Mouse (Mus musculus) liver, embryonic 11.5 days (tissue): ENCODE measurements around the gene 1500009C09Rik. TPM values are rescaled to one million over a fixed set of nuclear protein-coding genes. Genes with fewer than 3 reads are reported as not detected.

Experiments
- ATAC-seq: fragments of 200-750 bp; cut with Nextera tagmentation; replicated peaks from 2 replicates; pipeline ENCODE4 v1.8.0; 2017; ENCODE audit warnings: moderate number of reproducible peaks, mild to moderate bottlenecking, moderate TSS enrichment, moderate library complexity; ENCODE audit not compliant: low FRiP score
- DNase-seq: peaks from one replicate; pipeline ENCODE4 v3.0.0-alpha.2; 2017; ENCODE audit warnings: low spot score
- H3K27ac ChIP-seq: fragments of 300-500 bp; sonication (generic); 2 replicates; pipeline ENCODE4 v1.5.1; 2014; ENCODE audit warnings: mild to moderate bottlenecking, low read depth, low read length, control low read depth
- H3K27me3 ChIP-seq: fragments of 300-500 bp; sonication (generic); replicated peaks from 2 replicates; pipeline ENCODE4 v1.6.1; 2014; ENCODE audit warnings: low read length, mixed read lengths; ENCODE audit not compliant: control insufficient read depth, insufficient read depth
- H3K36me3 ChIP-seq: fragments of 300-500 bp; sonication (generic); 2 replicates; pipeline ENCODE4 v1.6.1; 2014; ENCODE audit warnings: mild to moderate bottlenecking, low read length, moderate library complexity, mixed read lengths; ENCODE audit not compliant: control insufficient read depth, insufficient read depth
- H3K4me1 ChIP-seq: fragments of 300-500 bp; sonication (generic); replicated peaks from 2 replicates; pipeline ENCODE4 v1.6.1; 2014; ENCODE audit warnings: low read length, mixed read lengths; ENCODE audit not compliant: control insufficient read depth, insufficient read depth
- H3K4me2 ChIP-seq: fragments of 300-500 bp; sonication (generic); 2 replicates; pipeline ENCODE4 v1.6.1; 2014; ENCODE audit warnings: mild to moderate bottlenecking, control low read depth, moderate library complexity
- H3K4me3 ChIP-seq: fragments of 300-500 bp; sonication (generic); 2 replicates; pipeline ENCODE4 v1.5.1; 2014; ENCODE audit warnings: low read depth, low read length, control low read depth
- H3K9ac ChIP-seq: fragments of 300-500 bp; sonication (generic); 2 replicates; pipeline ENCODE4 v1.6.1; 2014; ENCODE audit warnings: low read depth, low read length, control low read depth
- H3K9me3 ChIP-seq: fragments of 300-500 bp; sonication (generic); 2 replicates; pipeline ENCODE4 v1.6.1; 2016; ENCODE audit warnings: low read length, inconsistent platforms, mixed read lengths; ENCODE audit not compliant: control insufficient read depth
- WGBS: fragments of 180-500 bp; shearing (Covaris S2); extraction: QIAGEN DNeasy Blood & Tissue Kit; methylation state at CpG from one replicate; pipeline ENCODE4 v1.1.7; 2014; 5-methylcytosine and 5-hydroxymethylcytosine counted together
- polyA plus RNA-seq: library from polyadenylated mRNA; unstranded; fragments of >200 nt; fragmentation: Nextera tagmentation; extraction: Ambion mirVana; gene quantifications from 2 replicates; pipeline ENCODE4 v1.2.1, GENCODE M21; 2014

1500009C09Rik gene
- polyA plus RNA-seq, 1 experiment from 2014 or later: not detected

- no peaks in the 10 kb centered on the region for H3K36me3 ChIP-seq
- no peak for DNase-seq
- H3K9ac ChIP-seq: no peak overlapping the region
- H3K4me1 ChIP-seq: 0 out of 2 replicates have a peak, but pooled peaks cover 3% of the 10 kb centered on the region
- no peak for ATAC-seq
- H3K4me2 ChIP-seq: no peak overlapping the region
- no peak overlapping the region for H3K4me3 ChIP-seq
- no peak overlapping the region for H3K27ac ChIP-seq
- 85% methylated on average over 3 of the region's 3 CpGs for WGBS
- H3K27me3 ChIP-seq: no peaks in the 10 kb centered on the region
- H3K9me3 ChIP-seq: no peaks in the 10 kb centered on the region
These were observed 56.2 kb downstream of the 1500009C09Rik start for GRCm38 (mm10) chr15:82308416-82308815.

Other genes starting within 250 kb of the 1500009C09Rik start
- gene Desi1, start 218.5 kb upstream of the 1500009C09Rik start, polyA plus RNA-seq: 27.4 and 30.3 TPM in 2 replicates
- 393 and 418 TPM in 2 replicates for gene Snu13, start 204.8 kb upstream of the 1500009C09Rik start, polyA plus RNA-seq
- gene 4930407I10Rik, start 193.2 kb upstream of the 1500009C09Rik start, polyA plus RNA-seq: not detected in 2 replicates
- gene Mei1, start 182.4 kb upstream of the 1500009C09Rik start, polyA plus RNA-seq: not detected in 2 replicates
- gene Ccdc134, start 124.5 kb upstream of the 1500009C09Rik start, polyA plus RNA-seq: 17.1 and 17.5 TPM in 2 replicates
- 99.7 and 101 TPM in 2 replicates for gene Srebf2, start 105.2 kb upstream of the 1500009C09Rik start, polyA plus RNA-seq
- 0.12 and 0.73 TPM in 2 replicates for gene Shisa8, start 39.6 kb upstream of the 1500009C09Rik start, polyA plus RNA-seq
- 0.16 and 0.56 TPM in 2 replicates for gene Tnfrsf13c, start 28.0 kb upstream of the 1500009C09Rik start, polyA plus RNA-seq
- gene Cenpm, start 7.6 kb upstream of the 1500009C09Rik start, polyA plus RNA-seq: 56.5 and 58.8 TPM in 2 replicates
- 7.1 and 7.4 TPM in 2 replicates for gene Sept3, start 22.5 kb downstream of the 1500009C09Rik start, polyA plus RNA-seq
- 0.25 and 0.58 TPM in 2 replicates for gene Wbp2nl, start 46.6 kb downstream of the 1500009C09Rik start, polyA plus RNA-seq
- gene Naga, start 86.5 kb downstream of the 1500009C09Rik start, polyA plus RNA-seq: 33.7 and 37.2 TPM in 2 replicates
- 34.0 and 35.4 TPM in 2 replicates for gene Pheta2, start 86.5 kb downstream of the 1500009C09Rik start, polyA plus RNA-seq
- 218 and 233 TPM in 2 replicates for gene Smdt1, start 86.6 kb downstream of the 1500009C09Rik start, polyA plus RNA-seq
- 432 and 467 TPM in 2 replicates for gene Ndufa6, start 101.9 kb downstream of the 1500009C09Rik start, polyA plus RNA-seq
- 6.8 and 7.0 TPM in 2 replicates for gene Cyp2d22, start 127.9 kb downstream of the 1500009C09Rik start, polyA plus RNA-seq
- gene Cyp2d11, start 141.6 kb downstream of the 1500009C09Rik start, polyA plus RNA-seq: not detected in 2 replicates
- gene Cyp2d10, start 154.8 kb downstream of the 1500009C09Rik start, polyA plus RNA-seq: 8.2 and 10.3 TPM in 2 replicates
- 0.32 and 0.55 TPM in 2 replicates for gene Cyp2d9, start 181.0 kb downstream of the 1500009C09Rik start, polyA plus RNA-seq